Mouse (Mus musculus) kidney, postnatal 25 days (tissue): ENCODE data around the gene Ms4a4a.

Experiments used
- DNase-seq, 2 experiments: peaks; one replicate each; pipeline ENCODE4 v3.0.0; 2021; ENCODE audit warnings: mixed read lengths in 2 of 2

Gene Ms4a4a

GRCm38 (mm10) chr19:11435058-11435834 lies 59.9 kb downstream of the Ms4a4a start:
- DNase-seq = no peak
